Comparison of ENCODE assay signal across 27 mouse cellular contexts in the genomic region with DNA sequence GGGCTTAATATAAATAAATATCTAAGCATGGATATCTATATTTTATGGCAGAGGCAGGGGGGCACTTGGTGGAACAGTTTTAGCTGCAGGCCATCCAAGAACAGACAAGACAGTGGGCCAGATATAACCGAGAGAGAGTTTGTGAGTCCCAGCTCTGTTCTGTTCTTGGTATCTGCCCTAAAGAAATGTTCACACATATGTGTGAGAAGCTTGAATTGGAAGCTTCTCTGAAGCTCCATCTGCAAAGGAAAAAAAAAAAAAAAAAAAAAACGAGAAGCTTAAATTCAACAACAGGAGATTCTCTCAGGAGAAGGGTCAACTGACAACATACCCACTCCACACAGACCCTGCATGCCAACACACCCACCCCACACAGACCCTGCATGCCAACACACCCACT.
A peak's percentile ranks its signal among the peaks of the same experiment; 100 is the strongest.
DNase-seq lines count a peak whose midpoint lies in the region; ATAC-seq lines count a peak whose summit lies in the region.
"Had no signal": no experiment of that assay in that cellular context is flagged by ENCODE, and none has a peak within 500 bp of the region (broad histone marks: within the 10 kb centered on the region; RNA-seq: fewer than 3 reads in every experiment).

No protein-coding gene starts in this region.

- no peaks in the 10 kb centered on the region for H3K36me3 ChIP-seq in limb, embryonic 11.5 days (ENCODE audit: control insufficient read depth, insufficient read depth, low read length)
- H3K36me3 ChIP-seq: forebrain, embryonic 10.5 days; heart, embryonic 12.5 days; heart, embryonic 15.5 days had no signal

- no peaks in the 10 kb centered on the region for H3K27me3 ChIP-seq in limb, embryonic 11.5 days (ENCODE audit: control insufficient read depth, insufficient read depth, low read length)
- H3K27me3 ChIP-seq: heart, embryonic 12.5 days; heart, embryonic 15.5 days had no signal

- 80% methylated on average over 1 of the region's 2 CpGs for WGBS in limb, embryonic 11.5 days

- no peak overlapping the region for H3K4me2 ChIP-seq in limb, embryonic 11.5 days (ENCODE audit: low read depth, severe bottlenecking)
- H3K4me2 ChIP-seq: heart, embryonic 12.5 days; heart, embryonic 15.5 days; hindbrain, embryonic 14.5 days had no signal

- no peak overlapping the region for H3K4me3 ChIP-seq in limb, embryonic 11.5 days (ENCODE audit: low read depth, low read length)
- H3K4me3 ChIP-seq: forebrain, embryonic 10.5 days; gastrocnemius, adult 2 months; heart, embryonic 12.5 days; heart, embryonic 15.5 days had no signal

- no peaks in the 10 kb centered on the region for H3K4me1 ChIP-seq in limb, embryonic 11.5 days (ENCODE audit: control insufficient read depth, insufficient read depth, low read length)
- H3K4me1 ChIP-seq: forebrain, embryonic 10.5 days; heart, embryonic 12.5 days; heart, embryonic 15.5 days had no signal

- H3K9me3 ChIP-seq in limb, embryonic 11.5 days (ENCODE audit: control insufficient read depth, low read length): no peaks in the 10 kb centered on the region
- H3K9me3 ChIP-seq: forebrain, embryonic 10.5 days; heart, embryonic 12.5 days; heart, embryonic 15.5 days had no signal

- no peak for DNase-seq in frontal cortex, postnatal 14 days (ENCODE audit: low spot score in 2 of 2)
- peak; percentile 8 for DNase-seq in layer of hippocampus, adult 9-11 months
- DNase-seq in layer of hippocampus, postnatal 36 days: no peak
- peak; percentile 71 for DNase-seq in brain, adult 2 months (ENCODE audit: low read depth, low spot score)
- DNase-seq in limb, embryonic 11.5 days (ENCODE audit: low spot score): peak; percentile 8
- DNase-seq in ovary, postnatal 14 days (ENCODE audit: low spot score): no peak
- no peak for DNase-seq in embryo, embryonic 10.5 days (ENCODE audit: low spot score)
- DNase-seq: adrenal gland, adult 2 months; adrenal gland, postnatal 14 days; cerebellum, adult 11-12 months; cerebellum, adult 8-10 months; cerebellum, postnatal 10 days; cerebellum, postnatal 36 days; gastrocnemius, adult 2 months; gastrocnemius, postnatal 14 days; heart, adult 18-20 months; heart, postnatal 10 days; heart, postnatal 4 days had no signal

- H3K27ac ChIP-seq in limb, embryonic 11.5 days (replicated peaks; ENCODE audit: low read depth, low read length): no peak overlapping the region
- H3K27ac ChIP-seq: forebrain, embryonic 10.5 days; gastrocnemius, adult 2 months; heart, embryonic 15.5 days; hindbrain, embryonic 14.5 days; hindbrain, postnatal 0 days had no signal

- peak; percentile 76 for ATAC-seq in frontal cortex, adult (ENCODE audit: low TSS enrichment)
- ATAC-seq in limb, embryonic 11.5 days (ENCODE audit: insufficient number of reproducible peaks, low FRiP score, low TSS enrichment, low read depth): no peak
- ATAC-seq: CD4-positive, CD25-positive, alpha-beta regulatory T cell, adult 4 months; forebrain, embryonic 14.5 days; hindbrain, postnatal 0 days; inflammation-experienced regulatory T-cells, adult 6 months had no signal

- no peak overlapping the region for H3K9ac ChIP-seq in limb, embryonic 11.5 days (ENCODE audit: low read length)
- H3K9ac ChIP-seq: heart, embryonic 12.5 days; heart, embryonic 15.5 days; hindbrain, embryonic 14.5 days had no signal

Comparison
In these comparisons a context has a peak if more than half of its experiments do, and no peak if none do; other contexts are left out.
1. DNase-seq: peak in layer of hippocampus, adult 9-11 months (single experiment), brain, adult 2 months (single experiment) and limb, embryonic 11.5 days (single experiment); none in frontal cortex, postnatal 14 days (0 of 2), layer of hippocampus, postnatal 36 days (0 of 2), ovary, postnatal 14 days (single experiment) and embryo, embryonic 10.5 days (single experiment).